Mouse (Mus musculus) heart, embryonic 15.5 days (tissue): Measurements from ENCODE around the gene Cldn5. TPM values are rescaled to one million over a fixed set of nuclear protein-coding genes. Genes with fewer than 3 reads are reported as not detected.

Experiments
- ATAC-seq: fragments of 200-750 bp; cut with Nextera tagmentation; replicated peaks from 2 replicates; pipeline ENCODE4 v1.8.0; 2017; ENCODE audit warnings: low read depth, moderate TSS enrichment; ENCODE audit not compliant: insufficient number of reproducible peaks, insufficient read depth, low FRiP score
- H3K27ac ChIP-seq: fragments of 300-500 bp; sonication (generic); 2 replicates; pipeline ENCODE4 v1.5.1; 2015; ENCODE audit warnings: mild to moderate bottlenecking, inconsistent platforms
- H3K27me3 ChIP-seq: fragments of 300-500 bp; sonication (generic); 2 replicates; pipeline ENCODE4 v1.6.1; 2015; ENCODE audit warnings: inconsistent platforms
- H3K36me3 ChIP-seq: fragments of 300-500 bp; sonication (generic); 2 replicates; pipeline ENCODE4 v1.6.1; 2015; ENCODE audit warnings: mild to moderate bottlenecking, inconsistent platforms
- H3K4me1 ChIP-seq: fragments of 300-500 bp; sonication (generic); replicated peaks from 2 replicates; pipeline ENCODE4 v1.6.1; 2015; ENCODE audit warnings: inconsistent platforms
- H3K4me2 ChIP-seq: fragments of 300-500 bp; sonication (generic); 2 replicates; pipeline ENCODE4 v1.6.1; 2015; ENCODE audit warnings: inconsistent platforms, mild to moderate bottlenecking, moderate library complexity
- H3K4me3 ChIP-seq: fragments of 300-500 bp; sonication (generic); 2 replicates; pipeline ENCODE4 v1.5.1; 2015; ENCODE audit warnings: mild to moderate bottlenecking, inconsistent platforms
- H3K9ac ChIP-seq: fragments of 300-500 bp; sonication (generic); 2 replicates; pipeline ENCODE4 v1.6.1; 2015; ENCODE audit warnings: mild to moderate bottlenecking, inconsistent platforms
- H3K9me3 ChIP-seq: fragments of 300-500 bp; sonication (generic); replicated peaks from 2 replicates; pipeline ENCODE4 v1.6.1; 2016; ENCODE audit warnings: inconsistent platforms
- WGBS: fragments of 180-500 bp; shearing (Covaris S2); methylation state at CpG from one replicate; pipeline ENCODE4 v1.1.7; 2015; ENCODE audit warnings: mixed read lengths; 5-methylcytosine and 5-hydroxymethylcytosine counted together
- polyA plus RNA-seq: library from polyadenylated mRNA; unstranded; fragments of >200 nt; fragmentation: Nextera tagmentation; extraction: Ambion mirVana; gene quantifications from 2 replicates; pipeline ENCODE4 v1.2.1, GENCODE M21; 2015

Cldn5 gene
- polyA plus RNA-seq, 1 experiment from 2014 or later: 25.6 TPM

DNA sequence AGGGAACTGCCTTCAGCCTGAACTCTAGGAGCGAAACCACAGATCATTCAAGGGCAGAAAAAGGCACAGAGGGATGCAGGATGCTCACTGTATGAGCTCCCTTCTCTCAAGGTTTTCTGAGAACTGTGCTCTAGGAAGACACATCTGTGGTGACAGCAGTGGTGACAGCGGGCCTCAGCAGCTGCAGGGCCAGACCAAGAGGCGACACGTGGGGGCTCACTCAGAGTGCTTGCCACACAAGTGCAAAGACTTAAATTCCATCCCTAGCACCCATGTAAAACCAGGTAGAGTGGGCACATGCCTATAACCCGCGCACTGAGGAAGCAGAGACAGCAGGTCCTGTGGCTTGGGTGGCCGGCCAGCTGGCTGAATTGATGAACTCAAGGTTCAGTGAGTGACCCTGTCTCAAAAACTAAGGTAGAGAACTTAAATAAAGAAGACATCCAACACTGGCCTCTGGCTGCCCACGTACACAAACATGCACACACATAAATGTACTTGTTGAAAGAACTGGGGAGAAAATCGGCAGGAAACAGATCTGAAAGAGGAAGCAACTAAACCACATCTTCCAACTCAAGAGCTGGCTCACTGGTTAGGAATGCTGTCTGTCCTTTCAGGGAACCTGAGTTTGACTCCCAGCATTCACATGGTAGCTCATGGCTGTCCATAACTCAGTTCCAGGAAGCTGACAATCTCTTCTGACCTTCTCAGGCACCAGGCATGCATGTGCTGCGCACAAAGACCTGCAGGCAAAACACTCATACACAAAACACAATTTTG is 12.2 kb downstream of the Cldn5 start:
- Histone ChIP-seq H3K9ac (no peak overlapping the region), H3K4me1 (no peaks in the 10 kb centered on the region), H3K27ac (no peak overlapping the region), H3K4me3 (no peak overlapping the region), H3K4me2 (no peak overlapping the region), H3K9me3 (no peaks in the 10 kb centered on the region), H3K27me3 (no peaks in the 10 kb centered on the region), H3K36me3 (peaks cover 45% of the 10 kb centered on the region)
- no peak for ATAC-seq
- 78% methylated on average over 10 of the region's 10 CpGs for WGBS

GRCm38 (mm10) chr16:18795223-18795899 is 18.7 kb downstream of the Cldn5 start:
- Histone ChIP-seq H3K9me3 (no peaks in the 10 kb centered on the region), H3K27me3 (no peaks in the 10 kb centered on the region), H3K4me2 (no peak overlapping the region), H3K4me1 (no peaks in the 10 kb centered on the region), H3K9ac (no peak overlapping the region), H3K27ac (no peak overlapping the region), H3K4me3 (no peak overlapping the region), H3K36me3 (peaks cover 59% of the 10 kb centered on the region)
- no peak for ATAC-seq
- 92% methylated on average over 11 of the region's 11 CpGs for WGBS

GRCm38 (mm10) chr16:18796645-18797044 is 20.0 kb downstream of the Cldn5 start:
- no peak for ATAC-seq
- Histone ChIP-seq H3K4me3 (no peak overlapping the region), H3K36me3 (peaks cover 58% of the 10 kb centered on the region), H3K27ac (no peak overlapping the region), H3K9me3 (no peaks in the 10 kb centered on the region), H3K9ac (no peak overlapping the region), H3K27me3 (no peaks in the 10 kb centered on the region), H3K4me1 (no peaks in the 10 kb centered on the region), H3K4me2 (no peak overlapping the region)
- 78% methylated on average over 7 of the region's 7 CpGs for WGBS

- Histone ChIP-seq H3K4me1 (no peaks in the 10 kb centered on the region), H3K4me3 (no peak overlapping the region), H3K9ac (no peak overlapping the region), H3K9me3 (no peaks in the 10 kb centered on the region), H3K4me2 (no peak overlapping the region), H3K36me3 (peaks cover 58% of the 10 kb centered on the region), H3K27me3 (no peaks in the 10 kb centered on the region), H3K27ac (no peak overlapping the region)
- no peak for ATAC-seq
- WGBS: 92% methylated on average over 5 of the region's 5 CpGs
Measured at GRCm38 (mm10) chr16:18798151-18798550, 21.5 kb downstream of the Cldn5 start.

- Histone ChIP-seq H3K27ac (no peak overlapping the region), H3K27me3 (no peaks in the 10 kb centered on the region), H3K4me2 (no peak overlapping the region), H3K4me3 (no peak overlapping the region), H3K9ac (no peak overlapping the region), H3K36me3 (peaks cover 58% of the 10 kb centered on the region), H3K4me1 (no peaks in the 10 kb centered on the region), H3K9me3 (no peaks in the 10 kb centered on the region)
- no peak for ATAC-seq
- 73% methylated on average over 2 of the region's 2 CpGs for WGBS
Measured at GRCm38 (mm10) chr16:18798841-18799240, 22.2 kb downstream of the Cldn5 start.

GRCm38 (mm10) chr16:18805746-18806145 is 29.1 kb downstream of the Cldn5 start:
- no peaks in the 10 kb centered on the region for H3K27me3 ChIP-seq
- ATAC-seq: no peak
- peaks cover 50% of the 10 kb centered on the region for H3K36me3 ChIP-seq
- no peak overlapping the region for H3K4me2 ChIP-seq
- WGBS: 95% methylated on average over 2 of the region's 2 CpGs
- no peak overlapping the region for H3K4me3 ChIP-seq
- peaks cover 4% of the 10 kb centered on the region for H3K4me1 ChIP-seq
- no peak overlapping the region for H3K27ac ChIP-seq
- H3K9me3 ChIP-seq: no peaks in the 10 kb centered on the region
- no peak overlapping the region for H3K9ac ChIP-seq

DNA sequence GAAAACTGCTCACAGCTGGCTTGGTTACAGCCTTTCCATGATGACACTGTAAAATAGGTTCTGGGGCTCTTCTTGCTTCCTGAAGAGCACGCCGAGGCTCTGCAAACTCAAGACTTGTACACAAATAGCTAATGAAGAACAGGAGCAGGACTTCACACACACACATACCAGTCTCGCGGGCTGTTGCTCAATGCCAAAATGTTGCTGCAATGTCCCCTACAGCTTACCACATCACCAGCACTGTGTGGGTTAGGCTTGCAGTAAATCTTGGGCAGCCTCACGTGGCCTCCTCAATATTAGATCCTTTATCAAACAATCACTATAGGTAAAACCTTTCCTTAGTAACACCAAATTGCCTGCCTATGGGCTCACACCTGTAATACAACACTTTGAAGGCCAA is 32.4 kb downstream of the Cldn5 start:
- H3K36me3 ChIP-seq: peaks cover 36% of the 10 kb centered on the region
- H3K4me3 ChIP-seq: no peak overlapping the region
- no peak overlapping the region for H3K9ac ChIP-seq
- whole genome bisulfite sequencing: 90% methylated on average over 5 of the region's 5 CpGs
- no peak overlapping the region for H3K4me2 ChIP-seq
- no peaks in the 10 kb centered on the region for H3K27me3 ChIP-seq
- H3K27ac ChIP-seq: no peak overlapping the region
- H3K9me3 ChIP-seq: no peaks in the 10 kb centered on the region
- peaks cover 19% of the 10 kb centered on the region for H3K4me1 ChIP-seq
- ATAC-seq: no peak

DNA sequence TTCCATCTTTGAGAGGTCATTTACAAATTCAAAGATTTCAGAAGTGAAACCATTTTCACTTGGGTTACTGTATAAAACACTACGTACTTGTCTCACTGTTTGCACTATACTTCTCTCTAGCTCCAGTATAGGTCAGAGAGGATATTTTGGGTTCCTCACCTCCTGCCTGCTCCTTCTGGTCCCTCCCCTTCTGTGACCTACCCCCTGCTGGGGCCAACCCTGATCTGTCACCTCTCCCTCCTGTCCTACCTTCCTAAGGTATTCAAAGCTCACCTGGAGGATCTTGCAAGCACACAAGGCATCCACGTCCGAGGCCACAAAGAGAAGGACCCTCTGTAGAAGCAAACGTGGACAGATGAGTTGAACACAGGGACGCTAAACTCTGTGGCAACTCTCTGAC is 34.4 kb downstream of the Cldn5 start:
- Histone ChIP-seq H3K9ac (peak overlapping the region; percentile 83), H3K27me3 (no peaks in the 10 kb centered on the region), H3K4me1 (peaks cover 20% of the 10 kb centered on the region), H3K9me3 (no peaks in the 10 kb centered on the region), H3K4me3 (peak overlapping the region; percentile 79), H3K4me2 (peak overlapping the region; percentile 91), H3K27ac (peak overlapping the region; percentile 84), H3K36me3 (peaks cover 36% of the 10 kb centered on the region)
- 6% methylated on average over 5 of the region's 5 CpGs for WGBS
- no peak for ATAC-seq

DNA sequence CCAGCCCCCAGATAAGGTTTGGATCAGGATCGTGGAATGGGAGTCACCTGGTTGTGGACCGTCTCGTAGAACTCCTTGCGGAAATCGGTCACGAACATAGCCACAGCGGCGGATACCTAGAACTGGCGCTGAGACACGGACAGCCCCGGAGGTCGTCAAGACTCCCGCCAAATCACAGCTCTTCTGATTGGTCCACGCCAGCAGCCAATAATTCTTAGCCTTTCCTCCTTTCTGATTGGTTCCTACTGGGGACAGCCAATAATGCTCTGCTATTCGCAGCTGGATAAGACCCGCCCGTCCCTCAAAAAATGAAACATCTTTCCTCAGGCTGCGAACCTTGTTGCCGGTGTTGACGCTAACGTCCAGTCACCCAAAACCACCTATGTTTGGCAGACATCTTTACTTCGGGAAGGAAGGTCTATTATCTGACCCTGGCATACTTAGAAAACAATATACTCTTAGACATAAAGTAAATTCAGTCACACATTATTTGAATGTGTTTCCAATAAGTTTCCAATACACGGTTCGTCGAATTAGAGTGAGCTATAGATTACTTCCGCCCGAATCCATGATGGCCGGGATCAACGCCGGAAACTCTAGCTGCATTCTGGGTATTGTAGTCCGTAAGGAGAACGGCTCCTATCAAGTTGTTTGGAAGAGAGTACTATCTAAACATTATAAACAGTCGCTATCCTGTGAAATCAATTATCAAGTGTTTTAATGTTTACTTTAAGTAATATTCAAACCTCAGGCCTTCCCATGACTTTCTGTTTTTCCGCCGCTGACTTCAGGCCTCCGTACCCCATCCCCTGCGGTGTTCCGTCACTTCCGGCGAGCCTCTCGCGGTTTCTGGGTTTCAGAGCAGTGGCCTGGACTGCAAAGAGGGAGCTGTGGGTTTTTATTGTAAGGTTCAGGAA is 35.1 kb downstream of the Cldn5 start, which contains the start of the genes Ufd1 and Cdc45:
TSS of gene Ufd1 (plus strand) at position 312 of the 917 bp plus-strand sequence.
TSS of gene Cdc45 (minus strand) at position 520 of the 917 bp plus-strand sequence.
- peak within 1 kb of the TSS; percentile 84 for H3K27ac ChIP-seq
- H3K4me1 ChIP-seq: peaks cover 20% of the 10 kb centered on the region
- H3K9ac ChIP-seq: peak within 1 kb of the TSS; percentile 83
- H3K36me3 ChIP-seq: peaks cover 34% of the 10 kb centered on the region
- under 1% methylated on average over 42 of the region's 42 CpGs for WGBS
- no peaks in the 10 kb centered on the region for H3K27me3 ChIP-seq
- peak; percentile 94 for ATAC-seq
- H3K9me3 ChIP-seq: no peaks in the 10 kb centered on the region
- H3K4me3 ChIP-seq: peak within 1 kb of the TSS; percentile 79
- H3K4me2 ChIP-seq: peak within 1 kb of the TSS; percentile 91

GRCm38 (mm10) chr16:18812385-18812910 is 35.8 kb downstream of the Cldn5 start:
- peaks cover 33% of the 10 kb centered on the region for H3K36me3 ChIP-seq
- H3K4me1 ChIP-seq: peaks cover 20% of the 10 kb centered on the region
- H3K9me3 ChIP-seq: no peaks in the 10 kb centered on the region
- peak overlapping the region; percentile 79 for H3K4me3 ChIP-seq
- no peaks in the 10 kb centered on the region for H3K27me3 ChIP-seq
- WGBS: 1% methylated on average over 31 of the region's 31 CpGs
- H3K4me2 ChIP-seq: peak overlapping the region; percentile 91
- H3K27ac ChIP-seq: peak overlapping the region; percentile 84
- peak; percentile 14; the same call in 1 of the 2 replicates for ATAC-seq
- H3K9ac ChIP-seq: peak overlapping the region; percentile 83

GRCm38 (mm10) chr16:18822356-18822755 is 45.7 kb downstream of the Cldn5 start:
- no peaks in the 10 kb centered on the region for H3K27me3 ChIP-seq
- H3K9me3 ChIP-seq: no peaks in the 10 kb centered on the region
- H3K4me2 ChIP-seq: no peak overlapping the region
- no peak overlapping the region for H3K9ac ChIP-seq
- H3K4me1 ChIP-seq: no peaks in the 10 kb centered on the region
- no peak for ATAC-seq
- H3K27ac ChIP-seq: no peak overlapping the region
- H3K4me3 ChIP-seq: no peak overlapping the region
- WGBS: 76% methylated on average over 1 of the region's 1 CpGs
- peaks cover 94% of the 10 kb centered on the region for H3K36me3 ChIP-seq
